Mouse (Mus musculus): Measurements from ENCODE around the gene Abhd17a. TPM values are rescaled to one million over a fixed set of nuclear protein-coding genes. Genes with fewer than 3 reads are reported as not detected.

Gene Abhd17a
- polyA plus RNA-seq, 1 experiment: 66.0 TPM

GRCm38 (mm10) chr10:80548428-80549006, 41.6 kb downstream of the Abhd17a start:
- no peak for DNase-seq (ENCODE audit: low spot score)

- no peak for DNase-seq (ENCODE audit: low spot score)
These were observed 42.6 kb downstream of the Abhd17a start for GRCm38 (mm10) chr10:80547539-80547938.

- no peak for DNase-seq (ENCODE audit: low spot score)
These were observed 43.2 kb downstream of the Abhd17a start for GRCm38 (mm10) chr10:80546945-80547344.

GRCm38 (mm10) chr10:80545590-80545989, 44.6 kb downstream of the Abhd17a start:
- DNase-seq (ENCODE audit: low spot score): no peak

GRCm38 (mm10) chr10:80543873-80544272, 46.3 kb downstream of the Abhd17a start:
- DNase-seq (ENCODE audit: low spot score): no peak

GRCm38 (mm10) chr10:80539493-80539892, 50.6 kb downstream of the Abhd17a start:
- no peak for DNase-seq (ENCODE audit: low spot score)

- DNase-seq (ENCODE audit: low spot score): no peak
These were observed 51.3 kb downstream of the Abhd17a start, which contains the start of gene Atp8b3 for GRCm38 (mm10) chr10:80538710-80539394. Gene Atp8b3, minus strand, starts transcription at chr10:80539124.

- no peak for DNase-seq (ENCODE audit: low spot score)
These were observed 52.0 kb downstream of the Abhd17a start for GRCm38 (mm10) chr10:80538180-80538579.

GRCm38 (mm10) chr10:80535711-80536110, 54.4 kb downstream of the Abhd17a start:
- no peak for DNase-seq (ENCODE audit: low spot score)

- DNase-seq (ENCODE audit: low spot score): no peak
These were observed 55.1 kb downstream of the Abhd17a start for GRCm38 (mm10) chr10:80535071-80535470.

GRCm38 (mm10) chr10:80533704-80534103, 56.4 kb downstream of the Abhd17a start:
- no peak for DNase-seq (ENCODE audit: low spot score)

Other genes with a start within 250 kb of the Abhd17a start
- 57.9 and 65.7 TPM in 2 replicates for gene Adamtsl5, start 241.9 kb downstream of the Abhd17a start, polyA plus RNA-seq (2012; rRNA removed)
- gene Plk5, start 233.9 kb downstream of the Abhd17a start, polyA plus RNA-seq (2012; rRNA removed): 4.5 and 6.4 TPM in 2 replicates
- gene Mex3d, start 202.7 kb downstream of the Abhd17a start, polyA plus RNA-seq (2012; rRNA removed): 11.2 and 11.5 TPM in 2 replicates
- 112 and 119 TPM in 2 replicates for gene Mbd3, start 190.8 kb downstream of the Abhd17a start, polyA plus RNA-seq (2012; rRNA removed)
- 883 and 983 TPM in 2 replicates for gene Uqcr11, start 183.5 kb downstream of the Abhd17a start, polyA plus RNA-seq (2012; rRNA removed)
- gene Tcf3, start 156.7 kb downstream of the Abhd17a start, polyA plus RNA-seq (2012; rRNA removed): 29.7 and 35.4 TPM in 2 replicates
- gene Onecut3, start 95.5 kb downstream of the Abhd17a start, polyA plus RNA-seq (2012; rRNA removed): not detected in 2 replicates
- gene Atp8b3, start 51.2 kb downstream of the Abhd17a start, polyA plus RNA-seq (2012; rRNA removed): 0.03 TPM in 1 of 2 replicates, not detected in the other
- 21.2 and 26.6 TPM in 2 replicates for gene Rexo1, start 28.8 kb downstream of the Abhd17a start, polyA plus RNA-seq (2012; rRNA removed)
- gene Klf16, start 13.0 kb downstream of the Abhd17a start, polyA plus RNA-seq (2012; rRNA removed): 11.5 and 11.8 TPM in 2 replicates
- 40.3 and 46.2 TPM in 2 replicates for gene Scamp4, start 12.5 kb upstream of the Abhd17a start, polyA plus RNA-seq (2012; rRNA removed)
- gene Adat3, start 12.5 kb upstream of the Abhd17a start, polyA plus RNA-seq (2012; rRNA removed): 3.8 and 4.3 TPM in 2 replicates
- gene Gm49322, start 15.7 kb upstream of the Abhd17a start, polyA plus RNA-seq (2012; rRNA removed): 1.3 and 1.6 TPM in 2 replicates
- 153 and 158 TPM in 2 replicates for gene Csnk1g2, start 32.5 kb upstream of the Abhd17a start, polyA plus RNA-seq (2012; rRNA removed)
- 36.5 and 48.5 TPM in 2 replicates for gene Btbd2, start 66.7 kb upstream of the Abhd17a start, polyA plus RNA-seq (2012; rRNA removed)
- gene Mknk2, start 87.8 kb upstream of the Abhd17a start, polyA plus RNA-seq (2012; rRNA removed): 129 and 137 TPM in 2 replicates
- gene Mob3a, start 111.6 kb upstream of the Abhd17a start, polyA plus RNA-seq (2012; rRNA removed): 24.5 and 29.1 TPM in 2 replicates
- 68.7 and 88.2 TPM in 2 replicates for gene Izumo4, start 111.8 kb upstream of the Abhd17a start, polyA plus RNA-seq (2012; rRNA removed)
- 96.3 and 108 TPM in 2 replicates for gene Ap3d1, start 151.9 kb upstream of the Abhd17a start, polyA plus RNA-seq (2012; rRNA removed)
- gene Dot1l, start 164.9 kb upstream of the Abhd17a start, polyA plus RNA-seq (2012; rRNA removed): 6.7 and 17.2 TPM in 2 replicates
- 47.0 and 47.7 TPM in 2 replicates for gene Sf3a2, start 207.9 kb upstream of the Abhd17a start, polyA plus RNA-seq (2012; rRNA removed)
- gene Plekhj1, start 208.3 kb upstream of the Abhd17a start, polyA plus RNA-seq (2012; rRNA removed): 60.6 and 79.2 TPM in 2 replicates
- gene Amh, start 214.9 kb upstream of the Abhd17a start, polyA plus RNA-seq (2012; rRNA removed): 0.40 and 0.62 TPM in 2 replicates
- 1.0 and 1.3 TPM in 2 replicates for gene Jsrp1, start 223.2 kb upstream of the Abhd17a start, polyA plus RNA-seq (2012; rRNA removed)
- 566 and 709 TPM in 2 replicates for gene Oaz1, start 236.3 kb upstream of the Abhd17a start, polyA plus RNA-seq (2012; rRNA removed)